Mouse (Mus musculus): Measurements from ENCODE around the gene Olfr164.

DNA sequence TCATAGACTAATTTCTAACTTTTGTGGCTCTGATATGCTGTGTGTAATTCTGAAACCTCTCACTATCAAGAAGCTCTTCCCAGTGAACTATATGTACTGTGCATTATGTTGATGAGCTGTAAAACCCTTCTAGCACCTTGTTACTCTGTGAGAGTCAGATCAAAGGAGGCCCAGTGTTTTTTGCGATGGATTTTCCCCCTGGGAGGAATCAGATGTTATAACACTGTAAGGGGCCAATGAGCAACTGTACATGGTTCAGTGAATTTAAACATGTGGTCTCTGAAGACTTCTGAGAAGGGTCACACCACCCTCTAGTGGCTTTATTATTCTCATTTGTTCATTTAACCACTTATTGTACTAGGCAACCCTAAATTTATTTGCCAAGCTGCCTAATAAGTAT is 50.6 kb downstream of the Olfr164 start:
- TF ChIP-seq MAX (IDR thresholded peaks at IDR 0.05) (no peak), CTCF (IDR thresholded peaks at IDR 0.05; ENCODE audit: control insufficient read depth, insufficient read depth, insufficient read length) (no peak)
